Mouse (Mus musculus) activated CD4-positive, CD25-positive, alpha-beta regulatory T cell, adult 4 months (primary cell): Measurements from ENCODE around the gene Cpd. TPM values are rescaled to one million over a fixed set of nuclear protein-coding genes. Genes with fewer than 3 reads are reported as not detected.

ENCODE experiments used
- ATAC-seq: one replicate; pipeline ENCODE4 v1.8.0; 2017
- polyA plus RNA-seq, 2 experiments: library from polyadenylated mRNA; unstranded; fragments of 100-300 nt; shearing (Covaris generic); gene quantifications; one replicate each; pipeline ENCODE4 v1.2.1; 2017

Gene Cpd
- polyA plus RNA-seq, 2 experiments from 2014 or later = 4.8 to 6.1 TPM

DNA sequence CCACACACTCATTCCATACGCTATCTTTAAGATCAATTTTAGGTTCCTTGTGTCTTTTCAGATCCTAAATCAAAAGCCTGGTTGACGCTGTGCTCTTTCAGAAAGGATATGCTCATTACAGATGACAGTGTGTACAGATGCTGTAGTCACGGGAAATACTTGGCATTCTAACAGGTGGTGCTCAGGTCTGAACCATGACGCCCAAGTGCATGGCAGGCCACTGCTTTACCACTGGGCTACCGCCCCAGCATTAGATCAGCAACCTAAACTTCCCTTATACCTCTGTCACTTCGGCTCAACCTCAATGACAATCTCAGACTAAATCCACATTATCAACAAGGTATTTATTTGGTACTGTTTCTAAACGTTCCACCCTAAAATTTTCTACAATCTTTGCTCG is 71.3 kb downstream of the Cpd start:
- ATAC-seq = no peak

DNA sequence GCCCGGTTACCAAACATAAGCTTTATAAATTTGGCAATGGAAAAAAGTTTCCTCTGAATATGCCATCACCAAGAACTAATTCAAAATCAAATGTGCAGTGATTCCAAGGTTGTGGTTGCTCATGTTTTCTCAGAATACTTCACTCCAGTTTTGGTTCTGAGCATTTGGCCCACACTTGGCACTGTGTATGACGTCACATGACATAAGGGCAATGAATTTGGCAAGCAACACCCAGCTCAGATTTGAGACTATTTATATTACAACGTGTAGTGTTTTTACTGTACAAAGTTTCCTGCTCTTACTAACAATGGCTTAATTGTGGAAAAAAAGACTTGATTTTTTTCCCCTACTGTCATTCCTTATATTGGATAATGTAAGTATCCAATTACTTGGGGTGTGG is 73.0 kb downstream of the Cpd start:
- ATAC-seq = no peak

GRCm38 (mm10) chr11:76770566-76770965 is 76.3 kb downstream of the Cpd start:
- ATAC-seq = no peak

DNA sequence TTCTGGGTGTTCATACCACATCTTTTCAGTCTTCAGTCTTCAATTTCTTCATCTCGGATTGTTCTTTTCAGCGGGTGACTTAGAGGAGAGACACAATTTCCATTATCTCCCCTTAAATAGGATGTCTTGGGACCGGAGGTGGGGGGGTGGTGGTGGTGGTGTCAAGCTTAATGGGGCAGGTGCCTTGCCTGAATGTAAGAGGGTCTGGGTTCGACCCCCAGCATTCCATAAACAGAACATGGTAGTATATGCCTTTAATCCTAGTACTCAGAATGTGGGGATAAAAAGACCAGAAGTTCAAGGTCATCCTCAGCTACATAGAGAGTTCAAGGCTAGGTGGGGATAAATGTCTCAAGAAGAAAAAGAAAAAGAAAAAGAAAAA is 83.1 kb downstream of the Cpd start:
- no peak for ATAC-seq

DNA sequence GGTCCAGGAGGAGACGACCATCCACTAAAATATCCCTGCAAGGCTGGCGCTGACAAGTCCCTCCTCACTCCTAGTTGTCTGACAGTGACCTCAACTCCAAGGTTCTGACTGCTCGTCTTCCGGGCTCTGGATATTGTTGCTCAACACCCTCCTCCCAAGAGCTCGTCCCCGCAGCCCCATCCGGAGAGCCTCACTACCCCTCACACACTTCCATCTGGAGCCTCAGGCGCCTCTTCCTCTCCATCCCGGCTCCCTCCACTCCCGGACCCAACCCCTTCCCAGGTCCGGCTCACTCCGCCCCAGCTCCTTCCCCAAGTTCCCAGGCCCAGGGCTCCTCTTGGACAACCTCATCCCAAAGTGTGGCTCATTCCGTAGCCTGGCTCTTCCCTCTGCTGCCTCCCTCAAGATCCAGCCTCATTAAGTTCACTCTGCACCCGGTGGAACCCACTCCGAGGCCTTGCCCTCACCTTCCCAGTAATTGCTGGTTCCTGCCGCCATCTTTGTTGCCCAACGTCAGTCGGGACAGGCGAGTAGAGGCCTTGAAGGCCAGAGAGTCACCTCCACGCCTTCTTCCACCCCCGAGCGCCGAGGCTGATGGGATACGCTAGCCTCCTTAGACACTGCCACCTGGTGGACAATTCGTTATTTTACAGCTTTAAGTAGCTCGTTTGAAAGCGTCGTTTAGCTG is 83.6 kb downstream of the Cpd start, which contains the start of gene Gosr1:
TSS of gene Gosr1 (minus strand) at position 527 of the 688 bp plus-strand sequence.
- peak; percentile 97 for ATAC-seq

- ATAC-seq = no peak
Observed at GRCm38 (mm10) chr11:76752276-76752675, 94.5 kb downstream of the Cpd start.

DNA sequence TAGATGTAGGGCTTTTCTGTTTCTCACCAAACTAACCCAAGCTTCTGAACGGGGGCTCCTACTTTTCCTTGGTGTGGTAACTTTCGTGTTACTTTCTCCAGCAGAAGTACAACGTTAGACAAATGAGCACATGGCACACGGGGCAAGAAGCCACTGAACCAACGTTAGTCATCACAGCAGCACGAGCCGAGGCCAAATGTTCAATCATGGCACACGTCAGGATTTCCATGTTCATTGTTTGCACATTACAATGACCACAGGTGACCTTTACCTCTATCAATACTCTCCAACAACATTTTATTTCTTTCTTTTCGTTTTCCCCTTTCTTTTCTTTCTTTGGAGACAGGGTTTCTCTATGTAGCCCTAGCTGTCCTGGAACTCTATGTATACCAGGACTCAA is 98.0 kb downstream of the Cpd start:
- ATAC-seq = no peak

- ATAC-seq = no peak
Observed at GRCm38 (mm10) chr11:76745921-76746320, 100.9 kb downstream of the Cpd start.

GRCm38 (mm10) chr11:76744550-76744949 is 102.3 kb downstream of the Cpd start:
- no peak for ATAC-seq

DNA sequence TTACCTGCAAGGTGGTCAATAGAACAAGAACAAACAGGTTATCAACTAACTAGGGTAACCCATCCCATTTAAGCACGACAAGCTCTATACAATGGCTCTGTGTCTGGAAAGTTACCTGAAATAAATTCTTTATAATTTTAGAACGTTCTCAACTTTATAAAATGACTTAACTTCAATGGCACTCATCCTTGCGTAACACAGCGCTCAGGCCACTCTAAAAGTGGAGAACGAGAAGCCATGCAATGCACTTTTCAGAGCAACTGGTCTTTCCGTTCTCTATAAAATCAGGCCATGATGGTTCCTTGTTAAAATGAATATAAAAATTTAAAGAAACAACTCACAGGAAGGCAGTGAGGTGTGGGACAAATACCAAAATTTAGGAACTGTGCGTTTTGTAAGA is 104.3 kb downstream of the Cpd start:
- ATAC-seq = no peak

GRCm38 (mm10) chr11:76739125-76739524 is 107.7 kb downstream of the Cpd start:
- no peak for ATAC-seq

DNA sequence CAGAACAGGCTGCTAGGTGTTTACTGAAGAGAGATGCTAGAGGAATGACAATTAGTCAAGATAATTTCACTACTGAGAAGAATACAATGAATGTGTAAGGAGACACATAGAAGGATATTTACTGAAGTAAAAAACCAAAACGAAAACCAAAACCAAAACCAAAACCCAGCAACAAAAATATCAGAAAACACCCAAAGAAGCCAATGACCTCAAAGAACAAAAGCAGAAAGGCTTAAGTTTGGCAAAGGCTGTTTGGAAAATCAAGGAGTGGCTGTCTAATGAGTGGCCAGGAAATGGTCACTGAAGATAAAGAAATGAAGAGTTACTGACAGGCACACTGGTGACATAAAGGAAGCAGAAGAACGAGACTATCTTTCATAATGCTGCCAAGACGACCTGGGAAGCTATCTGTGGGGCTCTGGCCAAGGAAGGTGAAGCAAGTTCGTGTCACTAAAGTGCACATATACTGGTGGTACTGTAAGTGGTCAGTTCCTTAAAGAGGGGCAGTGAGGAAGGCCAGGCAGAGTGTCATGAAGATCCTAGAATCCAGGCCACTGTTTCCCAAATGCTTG is 111.0 kb downstream of the Cpd start:
- ATAC-seq = peak; percentile 28

DNA sequence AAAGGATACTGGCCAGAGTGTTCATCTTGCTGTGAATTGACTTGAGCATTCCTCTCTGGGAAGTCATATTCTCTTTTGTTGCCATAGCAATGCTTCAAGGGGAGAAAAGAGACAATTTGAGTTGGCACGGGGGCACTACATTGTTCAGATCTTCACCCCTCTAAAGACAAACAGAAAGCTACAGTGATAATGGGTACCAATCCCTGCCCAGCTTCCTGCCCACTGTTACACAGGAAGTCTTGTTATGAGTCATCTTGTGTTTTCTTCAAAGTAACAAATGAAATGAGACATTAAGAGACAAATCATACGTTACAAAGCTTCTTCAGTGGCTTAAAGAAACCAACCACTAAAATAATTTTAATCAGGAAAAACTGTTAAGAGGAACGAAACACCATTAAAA is 112.3 kb downstream of the Cpd start:
- ATAC-seq = peak; percentile 89

- no peak for ATAC-seq
Observed at GRCm38 (mm10) chr11:76730650-76731049, 116.2 kb downstream of the Cpd start.

Other genes with a start within 250 kb of the Cpd start
- gene Abr, start 224.7 kb downstream of the Cpd start, polyA plus RNA-seq = 10 to 100 TPM; 14.4 to 14.8 TPM
- gene Bhlha9, start 174.5 kb downstream of the Cpd start, polyA plus RNA-seq = not detected
- under 1 TPM in 1 of 2 experiments, not detected in 1; 0.56 TPM for gene Trarg1, start 167.2 kb downstream of the Cpd start, polyA plus RNA-seq
- gene Gosr1, start 83.4 kb downstream of the Cpd start, polyA plus RNA-seq = 10 to 100 TPM; 37.2 to 40.2 TPM
- gene Tmigd1, start 55.1 kb upstream of the Cpd start, polyA plus RNA-seq = 1 to 10 TPM; 1.8 to 2.5 TPM
- gene Blmh, start 77.8 kb upstream of the Cpd start, polyA plus RNA-seq = 10 to 100 TPM; 77.1 to 98.7 TPM
- not detected for gene Slc6a4, start 151.6 kb upstream of the Cpd start, polyA plus RNA-seq
- 10 to 100 TPM; 51.8 to 75.8 TPM for gene Nsrp1, start 231.4 kb upstream of the Cpd start, polyA plus RNA-seq